Mouse (Mus musculus) liver, adult 2 months (tissue): Measurements from ENCODE around the gene Lamp1.

Source experiments
- CTCF ChIP-seq: fragments of 200-500 bp; IDR thresholded peaks from 2 replicates; pipeline ENCODE4 v1.5.1; 2011; ENCODE audit warnings: low read depth, low read length, control low read depth
- POLR2A ChIP-seq: fragments of 200-500 bp; IDR thresholded peaks from 2 replicates; pipeline ENCODE4 v1.6.1; 2011; ENCODE audit warnings: low read length, control low read depth; ENCODE audit not compliant: insufficient read depth; ENCODE audit errors: extremely low read depth

GRCm38 (mm10) chr8:13159377-13159881, 468 bp downstream of the Lamp1 start:
- TF ChIP-seq CTCF (no peak), POLR2A (no peak)
